Mouse (Mus musculus): Measurements from ENCODE around the gene Chga. TPM values are rescaled to one million over a fixed set of nuclear protein-coding genes. Genes with fewer than 3 reads are reported as not detected.

Chga gene
- polyA plus RNA-seq, 1 experiment from 2014 or later: 102 TPM

DNA sequence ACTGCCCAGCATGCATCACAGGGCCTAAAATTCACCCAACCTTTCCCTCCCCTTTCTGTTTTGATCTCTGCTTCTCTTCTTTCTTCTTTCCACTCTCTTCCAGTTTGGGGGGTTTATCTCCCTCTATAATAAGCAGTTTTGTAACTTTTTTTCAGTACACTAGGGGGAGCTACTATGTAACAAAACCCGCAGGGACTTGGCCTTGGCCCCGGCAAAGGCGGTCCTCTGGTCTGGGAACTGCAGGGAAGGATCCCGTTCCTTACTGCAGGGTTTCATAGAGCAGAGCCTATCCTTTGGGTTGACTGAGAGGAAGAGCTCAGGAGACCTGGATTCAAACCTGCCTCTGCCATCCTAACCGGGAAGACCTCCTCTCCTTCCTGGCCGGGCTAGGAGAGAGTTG lies 30.0 kb upstream of the Chga start:
- Histone ChIP-seq H3K9me3 (no peaks in the 10 kb centered on the region), H3K36me3 (no peaks in the 10 kb centered on the region), H3K27ac (replicated peaks) (no peak overlapping the region), H3K4me2 (replicated peaks) (no peak overlapping the region), H3K4me3 (no peak overlapping the region), H3K9ac (replicated peaks) (no peak overlapping the region), H3K4me1 (peaks cover 6% of the 10 kb centered on the region; the same call in 1 of the 2 replicates), H3K27me3 (no peaks in the 10 kb centered on the region)
- WGBS: 21% methylated on average over 6 of the region's 6 CpGs
- peak; percentile 51; the same call in 1 of the 2 replicates for ATAC-seq (replicated peaks)

DNA sequence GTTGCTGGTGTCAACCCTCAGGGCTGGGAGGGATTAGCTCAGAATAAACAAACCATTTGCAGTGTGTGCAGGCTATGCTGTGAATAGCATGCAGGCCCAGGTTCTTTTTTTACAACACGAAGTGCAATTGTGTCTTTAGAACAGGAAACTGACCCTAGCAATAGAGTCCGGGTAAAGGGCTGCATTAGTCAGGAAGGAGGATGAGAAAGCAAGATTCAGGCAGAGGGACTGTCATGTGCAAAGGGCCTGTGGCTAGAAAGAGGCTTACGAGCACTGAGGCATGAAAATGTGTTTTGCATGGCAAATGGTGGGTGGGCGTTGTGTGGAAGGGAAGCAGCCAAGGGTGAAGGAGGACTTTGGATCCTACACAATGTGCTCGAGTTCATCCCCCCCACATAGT lies 26.8 kb upstream of the Chga start:
- 66% methylated on average over 5 of the region's 5 CpGs for WGBS
- Histone ChIP-seq H3K27me3 (no peaks in the 10 kb centered on the region), H3K4me3 (no peak overlapping the region), H3K4me2 (replicated peaks) (no peak overlapping the region), H3K9me3 (no peaks in the 10 kb centered on the region), H3K9ac (replicated peaks) (no peak overlapping the region), H3K27ac (replicated peaks) (no peak overlapping the region), H3K4me1 (no peaks in the 10 kb centered on the region), H3K36me3 (no peaks in the 10 kb centered on the region)
- ATAC-seq (replicated peaks): no peak

DNA sequence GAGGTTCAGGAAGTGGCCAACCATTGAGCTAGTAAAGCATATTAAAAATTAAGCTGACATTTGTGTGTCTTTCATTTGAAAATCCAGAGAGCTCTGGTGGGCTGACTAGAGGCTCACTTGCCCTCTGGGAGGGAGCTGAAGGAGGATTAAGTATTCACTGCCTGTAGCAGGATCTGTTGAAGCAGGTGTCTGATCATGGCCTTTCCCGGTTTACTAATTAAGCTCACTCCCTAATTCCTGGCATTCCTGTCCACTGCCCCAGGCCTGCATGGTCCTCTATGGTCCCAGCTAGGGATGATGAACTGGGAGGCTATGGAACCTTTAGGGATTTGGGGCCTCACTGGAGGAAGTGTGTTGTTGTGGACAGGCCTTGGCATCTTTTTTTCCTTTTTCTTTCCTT lies 19.0 kb upstream of the Chga start:
- ATAC-seq (replicated peaks): no peak
- no peak overlapping the region for H3K4me3 ChIP-seq
- H3K9me3 ChIP-seq: no peaks in the 10 kb centered on the region
- no peak overlapping the region for H3K9ac ChIP-seq (replicated peaks)
- H3K4me2 ChIP-seq (replicated peaks): no peak overlapping the region
- no peak overlapping the region for H3K27ac ChIP-seq (replicated peaks)
- no peaks in the 10 kb centered on the region for H3K4me1 ChIP-seq
- H3K36me3 ChIP-seq: no peaks in the 10 kb centered on the region
- WGBS: 26% methylated on average over 1 of the region's 1 CpGs
- no peaks in the 10 kb centered on the region for H3K27me3 ChIP-seq

DNA sequence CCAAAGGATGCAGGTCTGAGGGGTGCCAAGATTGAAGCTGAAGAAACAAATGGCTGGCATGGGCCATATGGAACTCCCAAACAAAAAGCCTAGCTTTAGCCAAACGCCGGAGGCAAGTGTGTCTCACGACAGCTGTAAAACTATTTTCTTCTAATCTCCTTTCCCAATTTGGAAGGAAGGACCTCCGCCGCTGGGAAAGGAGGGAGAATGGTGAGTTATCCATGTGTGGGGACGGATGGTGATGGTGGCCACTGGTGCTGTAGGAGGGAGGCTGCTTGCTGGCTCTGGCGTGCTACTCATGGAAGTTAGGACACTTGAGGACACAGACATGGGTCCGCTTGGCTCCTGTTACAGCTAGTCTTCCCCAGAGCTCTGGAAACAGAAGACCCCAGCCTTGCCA lies 14.5 kb upstream of the Chga start:
- H3K27me3 ChIP-seq: no peaks in the 10 kb centered on the region
- no peak overlapping the region for H3K4me3 ChIP-seq
- no peak overlapping the region for H3K4me2 ChIP-seq (replicated peaks)
- no peaks in the 10 kb centered on the region for H3K36me3 ChIP-seq
- no peak overlapping the region for H3K27ac ChIP-seq (replicated peaks)
- WGBS: 77% methylated on average over 8 of the region's 8 CpGs
- no peaks in the 10 kb centered on the region for H3K4me1 ChIP-seq
- ATAC-seq (replicated peaks): no peak
- no peak overlapping the region for H3K9ac ChIP-seq (replicated peaks)
- H3K9me3 ChIP-seq: no peaks in the 10 kb centered on the region

DNA sequence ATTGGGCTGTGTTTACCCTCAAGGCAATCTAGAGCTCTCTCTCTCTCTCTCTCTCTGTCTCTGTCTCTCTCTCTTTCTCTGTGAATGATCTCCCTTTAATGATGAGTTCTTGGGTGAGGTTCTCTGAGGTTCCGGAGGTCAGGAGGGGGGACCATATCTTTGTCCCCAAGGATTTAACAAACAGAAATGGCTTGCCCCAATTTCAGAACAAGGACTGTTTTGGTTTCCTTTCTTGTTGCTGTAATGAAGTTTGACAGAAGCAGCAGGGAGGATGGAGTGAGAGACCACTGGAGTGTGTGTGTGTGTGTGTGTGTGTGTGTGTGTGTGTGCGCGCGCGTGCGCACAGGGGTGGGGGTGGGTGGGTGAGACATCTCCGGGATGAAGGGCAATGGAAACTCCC lies 13.6 kb upstream of the Chga start:
- no peaks in the 10 kb centered on the region for H3K9me3 ChIP-seq
- H3K27me3 ChIP-seq: no peaks in the 10 kb centered on the region
- no peak overlapping the region for H3K27ac ChIP-seq (replicated peaks)
- no peak for ATAC-seq (replicated peaks)
- H3K4me3 ChIP-seq: no peak overlapping the region
- WGBS: 96% methylated on average over 7 of the region's 7 CpGs
- no peak overlapping the region for H3K9ac ChIP-seq (replicated peaks)
- H3K4me2 ChIP-seq (replicated peaks): no peak overlapping the region
- no peaks in the 10 kb centered on the region for H3K36me3 ChIP-seq
- no peaks in the 10 kb centered on the region for H3K4me1 ChIP-seq

DNA sequence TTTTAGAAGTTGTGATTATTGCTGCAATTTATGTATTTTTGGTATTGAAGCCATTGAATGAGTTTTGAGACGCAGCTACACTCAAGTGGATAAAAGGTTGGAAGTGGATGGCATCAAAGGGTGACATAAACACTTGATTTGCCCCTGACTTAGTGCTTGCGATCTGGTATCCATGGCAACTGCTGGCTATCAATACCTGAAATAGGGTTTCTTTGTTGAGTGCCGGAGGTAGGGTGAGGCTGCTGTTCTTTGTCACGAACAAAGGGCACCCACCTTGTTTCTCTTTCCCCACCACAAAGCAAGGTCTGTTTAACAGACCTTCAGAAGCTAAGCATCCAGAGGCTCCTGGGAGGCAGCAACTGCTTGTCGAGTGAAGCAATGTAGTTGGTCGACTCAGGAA lies 9.6 kb upstream of the Chga start:
- WGBS: 48% methylated on average over 6 of the region's 6 CpGs
- H3K36me3 ChIP-seq: no peaks in the 10 kb centered on the region
- no peak overlapping the region for H3K27ac ChIP-seq (replicated peaks)
- no peak for ATAC-seq (replicated peaks)
- no peak overlapping the region for H3K4me2 ChIP-seq (replicated peaks)
- no peaks in the 10 kb centered on the region for H3K4me1 ChIP-seq
- H3K9me3 ChIP-seq: no peaks in the 10 kb centered on the region
- no peak overlapping the region for H3K9ac ChIP-seq (replicated peaks)
- H3K4me3 ChIP-seq: no peak overlapping the region
- no peaks in the 10 kb centered on the region; the same call in 1 of the 2 replicates for H3K27me3 ChIP-seq

DNA sequence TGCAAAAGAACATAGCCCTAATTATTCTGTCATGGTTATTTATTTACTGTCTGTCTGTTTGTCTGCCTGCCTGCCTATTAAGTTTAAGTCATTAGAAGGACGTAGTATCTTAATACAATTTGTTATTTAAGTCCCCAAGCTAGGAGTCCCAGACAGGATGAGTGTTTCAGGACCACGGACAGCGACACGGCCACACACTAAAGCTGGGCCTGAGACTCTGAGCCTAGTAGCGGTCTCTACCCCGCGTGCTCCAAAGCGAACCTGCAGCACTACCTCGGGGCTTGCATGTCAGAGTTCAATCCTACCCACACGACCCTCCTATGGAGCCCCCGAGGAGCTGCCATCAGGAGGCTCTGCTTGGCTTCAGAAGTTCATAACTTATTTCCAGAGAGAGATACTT lies 4.2 kb upstream of the Chga start:
- Histone ChIP-seq H3K9me3 (no peaks in the 10 kb centered on the region), H3K9ac (replicated peaks) (no peak overlapping the region), H3K4me2 (replicated peaks) (no peak overlapping the region), H3K4me3 (no peak overlapping the region), H3K27me3 (no peaks in the 10 kb centered on the region; the same call in 1 of the 2 replicates), H3K27ac (replicated peaks) (no peak overlapping the region), H3K36me3 (no peaks in the 10 kb centered on the region), H3K4me1 (peaks cover 25% of the 10 kb centered on the region)
- 5% methylated on average over 11 of the region's 11 CpGs for WGBS
- no peak for ATAC-seq (replicated peaks)

DNA sequence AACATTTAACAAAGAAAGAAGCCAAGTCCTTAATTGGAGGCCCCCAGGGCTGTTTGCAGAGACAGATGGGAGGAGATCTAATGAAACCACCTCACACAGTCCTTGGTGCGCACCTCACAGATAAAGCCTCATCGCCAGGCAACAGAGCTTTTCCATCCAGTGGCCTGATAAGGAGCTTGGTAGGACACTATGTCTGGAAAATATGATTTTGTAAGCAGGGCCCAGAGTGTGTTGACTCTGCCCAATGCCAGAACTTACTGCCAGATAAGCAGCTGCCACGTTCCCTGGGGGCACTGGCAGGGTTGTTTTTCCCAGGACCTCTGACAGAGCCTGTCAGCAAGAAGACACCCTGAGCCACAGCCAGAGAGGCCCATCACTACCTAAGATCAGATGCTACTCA lies 3.6 kb upstream of the Chga start:
- H3K4me3 ChIP-seq: no peak overlapping the region
- H3K27me3 ChIP-seq: no peaks in the 10 kb centered on the region; the same call in 1 of the 2 replicates
- H3K9ac ChIP-seq (replicated peaks): no peak overlapping the region

DNA sequence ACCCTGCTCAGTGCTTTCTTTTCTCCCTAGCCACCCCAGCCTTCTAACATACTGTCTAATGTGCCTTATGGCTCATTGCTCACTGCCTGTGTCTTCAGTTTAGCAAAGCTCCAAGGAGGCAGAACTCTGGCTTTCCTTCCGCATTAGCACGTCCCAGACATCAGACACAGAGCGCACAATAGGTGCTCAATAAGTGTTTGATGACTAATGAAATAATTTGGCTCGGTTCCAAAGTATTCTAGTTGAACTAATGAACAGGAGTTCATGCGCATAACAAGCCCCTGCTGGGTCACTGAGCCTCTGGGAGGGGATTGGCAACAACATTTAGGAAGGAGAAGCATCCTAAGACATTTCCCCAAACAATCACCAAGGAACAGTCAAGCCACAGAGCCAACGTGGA lies 2.8 kb upstream of the Chga start:
- Histone ChIP-seq H3K9me3 (no peaks in the 10 kb centered on the region), H3K4me2 (replicated peaks) (no peak overlapping the region), H3K27me3 (no peaks in the 10 kb centered on the region; the same call in 1 of the 2 replicates), H3K36me3 (no peaks in the 10 kb centered on the region), H3K27ac (replicated peaks) (0 out of 2 replicates have a peak overlapping the region, but pooled peaks have one; percentile 27), H3K4me3 (no peak overlapping the region), H3K9ac (replicated peaks) (no peak overlapping the region), H3K4me1 (peaks cover 33% of the 10 kb centered on the region)
- WGBS: 26% methylated on average over 6 of the region's 6 CpGs
- ATAC-seq (replicated peaks): no peak

More for the DNA sequence above, 3.6 kb upstream of the Chga start:
- no peaks in the 10 kb centered on the region for H3K9me3 ChIP-seq
- H3K36me3 ChIP-seq: no peaks in the 10 kb centered on the region
- H3K27ac ChIP-seq (replicated peaks): 0 out of 2 replicates have a peak overlapping the region, but pooled peaks have one; percentile 27
- H3K4me2 ChIP-seq (replicated peaks): no peak overlapping the region
- WGBS: 49% methylated on average over 3 of the region's 3 CpGs
- H3K4me1 ChIP-seq: peaks cover 31% of the 10 kb centered on the region
- no peak for ATAC-seq (replicated peaks)

DNA sequence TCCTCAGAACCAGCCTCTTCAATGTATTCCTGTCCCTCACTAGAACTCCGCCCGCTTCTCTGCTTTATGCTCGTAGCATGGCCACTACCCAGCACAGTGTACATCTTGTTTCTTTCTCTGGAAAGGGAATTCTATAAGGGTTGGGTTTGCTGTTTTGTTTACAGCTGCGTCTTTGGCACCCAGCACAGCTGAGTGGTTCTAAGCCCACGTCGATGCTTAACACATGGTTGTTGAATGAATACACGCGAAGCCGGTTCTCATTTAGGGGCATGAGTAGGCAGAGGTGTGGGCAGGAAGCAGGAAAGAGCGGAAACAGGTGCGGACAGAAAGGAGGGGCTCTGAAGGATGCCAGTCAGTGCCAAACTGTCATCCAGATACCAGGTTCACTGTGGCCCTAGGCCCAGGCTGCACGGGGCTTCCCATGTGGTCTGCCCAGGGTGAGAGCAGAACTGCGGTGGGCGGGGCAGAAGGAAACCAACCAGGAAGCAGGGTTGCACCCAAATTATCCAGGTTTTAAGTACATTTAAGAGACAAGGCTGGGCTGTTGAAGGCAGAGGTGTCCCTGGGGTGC lies 979 bp upstream of the Chga start:
- no peaks in the 10 kb centered on the region for H3K9me3 ChIP-seq
- no peak; the same call in 1 of the 2 replicates for ATAC-seq (replicated peaks)
- H3K4me1 ChIP-seq: peaks cover 33% of the 10 kb centered on the region
- no peak overlapping the region; the same call in 1 of the 2 replicates for H3K4me3 ChIP-seq
- no peak overlapping the region for H3K27ac ChIP-seq (replicated peaks)
- no peak overlapping the region for H3K9ac ChIP-seq (replicated peaks)
- no peaks in the 10 kb centered on the region for H3K36me3 ChIP-seq
- H3K27me3 ChIP-seq: no peaks in the 10 kb centered on the region; the same call in 1 of the 2 replicates
- WGBS: 75% methylated on average over 14 of the region's 14 CpGs
- peak overlapping the region; percentile 84 for H3K4me2 ChIP-seq (replicated peaks)

DNA sequence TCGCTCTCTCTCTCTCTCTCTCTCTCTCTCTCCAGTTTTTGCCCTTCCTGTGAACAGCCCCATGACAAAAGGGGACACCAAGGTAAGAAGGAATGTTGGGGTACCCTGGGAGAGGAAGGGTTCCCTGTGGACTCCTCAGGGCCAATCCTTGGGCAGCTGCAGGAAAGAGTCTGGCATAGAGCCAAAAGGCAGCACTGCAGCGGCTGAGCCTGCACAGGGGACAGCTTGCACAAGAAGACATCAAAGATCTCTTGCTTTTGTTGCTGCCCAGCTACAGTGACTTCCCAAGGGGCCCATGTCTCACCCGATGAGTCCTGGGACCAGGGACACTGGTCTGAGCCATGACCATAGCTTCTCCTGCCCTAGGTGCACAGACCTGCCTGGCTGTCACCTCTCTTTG lies 1.1 kb downstream of the Chga start:
- H3K9me3 ChIP-seq: no peaks in the 10 kb centered on the region
- H3K4me2 ChIP-seq (replicated peaks): peak overlapping the region; percentile 84
- H3K27ac ChIP-seq (replicated peaks): 0 out of 2 replicates have a peak overlapping the region, but pooled peaks have one; percentile 27
- peak; percentile 18; the same call in 1 of the 2 replicates for ATAC-seq (replicated peaks)
- peak overlapping the region; percentile 76 for H3K4me3 ChIP-seq
- H3K27me3 ChIP-seq: no peaks in the 10 kb centered on the region; the same call in 1 of the 2 replicates
- WGBS: 50% methylated on average over 3 of the region's 3 CpGs
- peaks cover 6% of the 10 kb centered on the region; the same call in 1 of the 2 replicates for H3K36me3 ChIP-seq
- H3K9ac ChIP-seq (replicated peaks): peak overlapping the region; percentile 79
- H3K4me1 ChIP-seq: peaks cover 33% of the 10 kb centered on the region

DNA sequence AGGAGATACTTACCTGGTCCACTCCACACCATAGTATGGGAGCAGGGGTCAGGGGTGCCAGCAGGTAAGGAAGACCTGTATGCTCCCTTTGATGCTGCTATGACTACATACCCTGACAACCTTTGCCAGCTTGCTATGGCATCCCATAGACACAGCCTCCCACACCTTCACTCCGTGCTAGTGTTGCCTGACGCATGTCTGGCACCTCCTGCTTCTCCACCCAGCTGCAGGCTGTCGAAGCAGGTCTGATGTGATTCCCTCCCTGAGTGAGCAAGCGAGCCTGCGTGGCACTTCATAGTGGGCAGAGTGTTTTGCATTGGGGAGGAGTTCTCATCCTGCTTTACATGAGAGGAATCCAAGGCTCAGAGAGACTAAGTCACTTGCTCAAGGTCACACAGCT lies 2.6 kb downstream of the Chga start:
- H3K27me3 ChIP-seq: no peaks in the 10 kb centered on the region; the same call in 1 of the 2 replicates
- ATAC-seq (replicated peaks): no peak
- no peak overlapping the region for H3K4me2 ChIP-seq (replicated peaks)
- no peak overlapping the region for H3K27ac ChIP-seq (replicated peaks)
- H3K9ac ChIP-seq (replicated peaks): no peak overlapping the region
- 73% methylated on average over 5 of the region's 5 CpGs for WGBS
- peaks cover 6% of the 10 kb centered on the region; the same call in 1 of the 2 replicates for H3K36me3 ChIP-seq
- H3K9me3 ChIP-seq: no peaks in the 10 kb centered on the region
- no peak overlapping the region for H3K4me3 ChIP-seq
- H3K4me1 ChIP-seq: peaks cover 18% of the 10 kb centered on the region

DNA sequence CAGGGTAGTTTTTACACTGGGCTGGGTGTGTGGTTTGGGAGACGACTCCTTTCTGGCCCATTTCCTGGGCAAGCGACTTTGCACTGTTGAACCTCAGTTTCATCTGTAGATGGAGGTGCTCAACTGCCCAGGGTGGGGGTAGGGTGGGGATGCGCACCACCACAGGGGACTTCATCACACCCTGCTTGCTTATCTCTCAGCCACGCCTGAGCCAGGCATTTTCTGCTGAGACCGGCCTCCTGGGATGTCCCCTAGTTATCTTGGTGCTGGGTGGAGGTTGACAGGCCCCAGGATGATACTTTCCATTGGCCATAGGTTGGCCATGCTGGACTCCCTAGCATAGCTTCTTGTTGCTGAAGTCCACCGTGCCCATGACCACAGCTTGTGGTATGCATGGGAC lies 10.3 kb downstream of the Chga start:
- WGBS: 91% methylated on average over 6 of the region's 6 CpGs
- ATAC-seq (replicated peaks): no peak
- H3K36me3 ChIP-seq: peaks cover 12% of the 10 kb centered on the region; the same call in 1 of the 2 replicates

More for the DNA sequence above, 10.3 kb downstream of the Chga start:
- Histone ChIP-seq H3K4me2 (replicated peaks) (no peak overlapping the region), H3K27ac (replicated peaks) (no peak overlapping the region), H3K4me3 (no peak overlapping the region), H3K27me3 (no peaks in the 10 kb centered on the region), H3K4me1 (no peaks in the 10 kb centered on the region), H3K9me3 (no peaks in the 10 kb centered on the region), H3K9ac (replicated peaks) (no peak overlapping the region)

Data from forebrain, embryonic 15.5 days (tissue).